Mouse (Mus musculus) midbrain, embryonic 11.5 days (tissue): ENCODE results near the gene H13. TPM values are rescaled to one million over a fixed set of nuclear protein-coding genes. Genes with fewer than 3 reads are reported as not detected.

Source experiments
- ATAC-seq: fragments of 200-750 bp; cut with Nextera tagmentation; 2 replicates; pipeline ENCODE4 v1.8.0; 2017; ENCODE audit warnings: moderate TSS enrichment, moderate library complexity; ENCODE audit not compliant: low FRiP score
- DNase-seq: peaks from one replicate; pipeline ENCODE4 v3.0.0; 2015; ENCODE audit warnings: low spot score; ENCODE audit errors: missing footprints
- H3K27ac ChIP-seq: fragments of 300-500 bp; sonication (generic); 2 replicates; pipeline ENCODE4 v1.5.1; 2014; ENCODE audit warnings: low read depth, low read length
- H3K27me3 ChIP-seq: fragments of 300-500 bp; sonication (generic); 2 replicates; pipeline ENCODE4 v1.6.1; 2014; ENCODE audit warnings: mild to moderate bottlenecking, low read length, moderate library complexity, mixed read lengths; ENCODE audit not compliant: control insufficient read depth, insufficient read depth
- H3K36me3 ChIP-seq: fragments of 300-500 bp; sonication (generic); 2 replicates; pipeline ENCODE4 v1.6.1; 2014; ENCODE audit warnings: mild to moderate bottlenecking, low read length, moderate library complexity, mixed read lengths; ENCODE audit not compliant: control insufficient read depth, insufficient read depth
- H3K4me1 ChIP-seq: fragments of 300-500 bp; sonication (generic); 2 replicates; pipeline ENCODE4 v1.6.1; 2014; ENCODE audit warnings: low read length; ENCODE audit not compliant: control insufficient read depth, insufficient read depth
- H3K4me2 ChIP-seq: fragments of 300-500 bp; sonication (generic); 2 replicates; pipeline ENCODE4 v1.6.1; 2014; ENCODE audit warnings: mild to moderate bottlenecking, moderate library complexity
- H3K4me3 ChIP-seq: fragments of 300-500 bp; sonication (generic); 2 replicates; pipeline ENCODE4 v1.5.1; 2014; ENCODE audit warnings: low read depth, low read length
- H3K9ac ChIP-seq: fragments of 300-500 bp; sonication (generic); 2 replicates; pipeline ENCODE4 v1.6.1; 2014; ENCODE audit warnings: low read length
- H3K9me3 ChIP-seq: fragments of 300-500 bp; sonication (generic); 2 replicates; pipeline ENCODE4 v1.6.1; 2016; ENCODE audit warnings: low read length; ENCODE audit not compliant: control insufficient read depth
- WGBS: fragments of 180-500 bp; shearing (Covaris S2); extraction: QIAGEN DNeasy Blood & Tissue Kit; methylation state at CpG from one replicate; pipeline ENCODE4 v1.1.7; 2014; 5-methylcytosine and 5-hydroxymethylcytosine counted together
- polyA plus RNA-seq: library from polyadenylated mRNA; unstranded; fragments of >200 nt; fragmentation: Nextera tagmentation; extraction: Ambion mirVana; gene quantifications from 2 replicates; pipeline ENCODE4 v1.2.1, GENCODE M21; 2014

H13 gene
- polyA plus RNA-seq, result 117 and 119 TPM in 2 replicates

DNA sequence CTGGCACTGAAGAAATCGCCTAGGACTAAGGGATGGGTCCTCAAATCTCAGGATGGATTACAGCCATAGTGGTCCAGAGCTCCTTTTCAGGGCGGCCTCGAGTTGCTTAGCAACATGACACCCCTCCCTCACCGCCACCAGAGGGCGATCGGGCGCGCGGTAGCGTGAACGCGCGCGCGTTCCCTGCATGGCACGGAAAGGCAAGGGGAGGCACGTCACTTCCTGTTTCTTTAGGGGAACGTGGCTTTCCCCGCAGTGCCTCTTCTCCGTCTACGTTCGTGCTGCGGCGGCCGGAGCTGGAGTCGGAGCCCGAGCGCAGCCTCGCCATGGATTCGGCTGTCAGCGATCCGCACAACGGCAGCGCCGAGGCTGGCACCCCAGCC, at the start of gene H13:
Gene H13, plus strand, starts transcription at position 206 of the 383 bp plus-strand sequence.
- H3K27ac ChIP-seq, result peak within 1 kb of the TSS; percentile 97
- no peaks in the 10 kb centered on the region for H3K27me3 ChIP-seq
- H3K36me3 ChIP-seq, result no peaks in the 10 kb centered on the region
- no peaks in the 10 kb centered on the region for H3K9me3 ChIP-seq
- WGBS, result under 1% methylated on average over 35 of the region's 35 CpGs
- ATAC-seq, result peak; percentile 88
- H3K4me3 ChIP-seq, result peak within 1 kb of the TSS; percentile 96
- peak within 1 kb of the TSS; percentile 96 for H3K9ac ChIP-seq
- peak; percentile 100 for DNase-seq
- H3K4me2 ChIP-seq, result peak within 1 kb of the TSS; percentile 83
- H3K4me1 ChIP-seq, result peaks cover 22% of the 10 kb centered on the region

- Histone ChIP-seq H3K9me3 (no peaks in the 10 kb centered on the region), H3K4me2 (no peak overlapping the region), H3K4me1 (peaks cover 2% of the 10 kb centered on the region; the same call in 1 of the 2 replicates), H3K4me3 (no peak overlapping the region), H3K27me3 (peaks cover under 1% of the 10 kb centered on the region; the same call in 1 of the 2 replicates), H3K27ac (no peak overlapping the region), H3K9ac (no peak overlapping the region), H3K36me3 (no peaks in the 10 kb centered on the region)
- WGBS, result 68% methylated on average over 9 of the region's 9 CpGs
- DNase-seq, result no peak
- no peak for ATAC-seq
These were observed 48.7 kb upstream of the H13 start for GRCm38 (mm10) chr2:152620367-152621134.

DNA sequence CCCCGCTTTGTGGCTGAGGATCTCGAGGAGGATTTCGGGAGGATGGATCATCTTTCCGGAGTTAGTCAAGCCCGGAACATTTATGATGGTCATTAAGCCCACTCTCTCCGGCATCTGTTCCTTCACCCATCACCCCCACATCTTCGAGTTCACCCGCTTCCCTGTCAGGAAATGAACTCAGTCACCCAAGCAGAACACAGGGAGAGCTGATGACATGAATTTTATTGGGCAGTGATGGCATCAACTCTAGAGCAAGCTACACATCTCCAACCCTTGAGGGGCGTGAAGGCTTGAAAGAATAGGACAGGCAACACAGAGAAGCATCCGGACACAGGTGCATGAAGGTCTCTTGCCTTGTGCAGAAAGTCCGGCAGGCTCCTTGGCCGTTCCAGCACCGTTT, 47.1 kb upstream of the H13 start:
- no peak overlapping the region for H3K9ac ChIP-seq
- H3K9me3 ChIP-seq, result no peaks in the 10 kb centered on the region
- H3K4me2 ChIP-seq, result no peak overlapping the region
- no peak overlapping the region for H3K27ac ChIP-seq
- 90% methylated on average over 13 of the region's 13 CpGs for WGBS
- H3K4me1 ChIP-seq, result peaks cover 4% of the 10 kb centered on the region
- H3K36me3 ChIP-seq, result no peaks in the 10 kb centered on the region
- ATAC-seq (no peak), DNase-seq (no peak)
- H3K27me3 ChIP-seq, result peaks cover 16% of the 10 kb centered on the region
- H3K4me3 ChIP-seq, result no peak overlapping the region

- H3K4me3 ChIP-seq, result no peak within 1 kb of the TSS
- H3K9ac ChIP-seq, result no peak within 1 kb of the TSS
- peaks cover 24% of the 10 kb centered on the region for H3K27me3 ChIP-seq
- DNase-seq (no peak), ATAC-seq (no peak)
- no peaks in the 10 kb centered on the region for H3K9me3 ChIP-seq
- no peak within 1 kb of the TSS for H3K27ac ChIP-seq
- 90% methylated on average over 6 of the region's 7 CpGs for WGBS
- peaks cover 7% of the 10 kb centered on the region for H3K4me1 ChIP-seq
- no peaks in the 10 kb centered on the region for H3K36me3 ChIP-seq
- no peak within 1 kb of the TSS for H3K4me2 ChIP-seq
These were observed 46.3 kb upstream of the H13 start, which contains the start of gene Defb25 for GRCm38 (mm10) chr2:152622953-152623352. Gene Defb25, minus strand, starts transcription at chr2:152623053.

- 92% methylated on average over 2 of the region's 2 CpGs for WGBS
- ATAC-seq (no peak), DNase-seq (no peak)
These were observed 44.7 kb upstream of the H13 start for GRCm38 (mm10) chr2:152624566-152624965.

DNA sequence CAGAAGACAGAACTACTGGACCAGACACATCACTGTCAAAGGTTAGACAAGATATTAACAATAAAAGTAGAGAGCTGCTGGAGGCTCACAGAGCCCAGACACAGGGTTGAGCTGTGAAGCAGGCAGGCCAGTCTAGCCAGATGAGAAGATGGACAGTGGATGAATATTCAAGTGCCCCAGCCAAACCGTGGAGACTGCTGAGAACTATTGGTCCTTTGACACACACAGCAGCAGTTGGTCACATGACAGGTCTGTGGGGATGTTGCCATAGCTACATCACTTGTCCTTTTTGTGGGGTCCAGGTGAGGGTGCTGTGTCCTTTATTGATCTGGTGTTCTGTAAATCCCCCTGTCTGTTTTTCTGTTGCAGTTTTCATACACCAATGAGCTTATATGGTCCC, 44.0 kb upstream of the H13 start:
- Histone ChIP-seq H3K9me3 (no peaks in the 10 kb centered on the region), H3K27ac (no peak overlapping the region), H3K4me1 (peaks cover 7% of the 10 kb centered on the region), H3K4me2 (no peak overlapping the region), H3K9ac (no peak overlapping the region; the same call in 1 of the 2 replicates), H3K36me3 (no peaks in the 10 kb centered on the region), H3K27me3 (peaks cover 31% of the 10 kb centered on the region), H3K4me3 (no peak overlapping the region)
- ATAC-seq (peak; percentile 54; the same call in 1 of the 2 replicates), DNase-seq (no peak)
- 5% methylated on average over 1 of the region's 1 CpGs for WGBS

More at GRCm38 (mm10) chr2:152624566-152624965, 44.7 kb upstream of the H13 start:
- Histone ChIP-seq H3K27me3 (peaks cover 31% of the 10 kb centered on the region), H3K36me3 (no peaks in the 10 kb centered on the region), H3K4me3 (no peak overlapping the region), H3K4me2 (no peak overlapping the region), H3K9ac (no peak overlapping the region), H3K4me1 (peaks cover 7% of the 10 kb centered on the region), H3K27ac (no peak overlapping the region), H3K9me3 (no peaks in the 10 kb centered on the region)

GRCm38 (mm10) chr2:152626774-152627591, 42.3 kb upstream of the H13 start, which contains the start of gene Rem1:
Gene Rem1, plus strand, starts transcription at chr2:152626951.
- peak within 1 kb of the TSS; percentile 34; the same call in 1 of the 2 replicates for H3K9ac ChIP-seq
- peaks cover 31% of the 10 kb centered on the region for H3K27me3 ChIP-seq
- H3K9me3 ChIP-seq, result no peaks in the 10 kb centered on the region
- peaks cover 7% of the 10 kb centered on the region for H3K4me1 ChIP-seq
- no peaks in the 10 kb centered on the region for H3K36me3 ChIP-seq
- peak within 1 kb of the TSS; percentile 50 for H3K4me2 ChIP-seq
- H3K4me3 ChIP-seq, result peak within 1 kb of the TSS; percentile 30
- 1% methylated on average over 57 of the region's 59 CpGs for WGBS
- peak; percentile 93 for DNase-seq
- H3K27ac ChIP-seq, result no peak within 1 kb of the TSS
- peak; percentile 51; the same call in 1 of the 2 replicates for ATAC-seq

GRCm38 (mm10) chr2:152628066-152628465, 41.2 kb upstream of the H13 start:
- Histone ChIP-seq H3K4me2 (no peak overlapping the region), H3K36me3 (no peaks in the 10 kb centered on the region), H3K27ac (no peak overlapping the region), H3K4me3 (no peak overlapping the region), H3K27me3 (peaks cover 31% of the 10 kb centered on the region), H3K9me3 (no peaks in the 10 kb centered on the region), H3K9ac (no peak overlapping the region), H3K4me1 (peaks cover 7% of the 10 kb centered on the region)
- ATAC-seq, result no peak
- 39% methylated on average over 17 of the region's 17 CpGs for WGBS
- no peak for DNase-seq

DNA sequence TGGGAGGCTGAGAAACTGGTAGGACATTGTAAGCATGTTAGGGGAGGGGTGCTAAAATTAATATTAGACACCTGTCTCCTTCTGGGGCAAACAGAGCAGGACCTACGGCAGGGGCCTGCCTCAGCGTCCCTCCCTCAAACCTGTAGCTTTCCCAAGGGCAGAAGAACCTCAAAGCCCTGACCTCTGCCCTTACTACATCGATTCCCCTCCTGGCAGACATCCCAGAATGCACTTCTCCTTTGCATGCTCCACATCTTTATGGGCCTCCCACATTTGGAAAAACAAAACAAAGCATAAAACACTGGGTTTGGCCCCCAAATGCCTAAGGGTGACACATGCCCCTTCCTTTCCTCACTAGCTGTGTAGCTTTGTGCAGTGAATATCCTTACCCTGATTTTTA, 40.0 kb upstream of the H13 start:
- H3K27me3 ChIP-seq, result peaks cover 31% of the 10 kb centered on the region
- 66% methylated on average over 3 of the region's 3 CpGs for WGBS
- no peak overlapping the region for H3K9ac ChIP-seq
- no peaks in the 10 kb centered on the region for H3K36me3 ChIP-seq
- DNase-seq, result no peak
- H3K4me2 ChIP-seq, result no peak overlapping the region
- H3K9me3 ChIP-seq, result no peaks in the 10 kb centered on the region
- H3K4me1 ChIP-seq, result peaks cover 7% of the 10 kb centered on the region
- H3K4me3 ChIP-seq, result no peak overlapping the region
- no peak for ATAC-seq
- no peak overlapping the region for H3K27ac ChIP-seq
